Mouse (Mus musculus) CD4-positive, CD25-positive, alpha-beta regulatory T cell, adult 2 months (primary cell): ENCODE measurements around the gene Hgd.

Source experiments
- DNase-seq: peaks from one replicate; pipeline ENCODE4 v3.0.0-alpha.2; 2012; ENCODE audit warnings: low read depth, low spot score

The Hgd gene

GRCm38 (mm10) chr16:37580651-37581050 is 698 bp downstream of the Hgd start:
- DNase-seq, result no peak

GRCm38 (mm10) chr16:37581901-37582300 is 1.9 kb downstream of the Hgd start:
- no peak for DNase-seq

- no peak for DNase-seq
Measured at GRCm38 (mm10) chr16:37583306-37583705, 3.4 kb downstream of the Hgd start.

DNA sequence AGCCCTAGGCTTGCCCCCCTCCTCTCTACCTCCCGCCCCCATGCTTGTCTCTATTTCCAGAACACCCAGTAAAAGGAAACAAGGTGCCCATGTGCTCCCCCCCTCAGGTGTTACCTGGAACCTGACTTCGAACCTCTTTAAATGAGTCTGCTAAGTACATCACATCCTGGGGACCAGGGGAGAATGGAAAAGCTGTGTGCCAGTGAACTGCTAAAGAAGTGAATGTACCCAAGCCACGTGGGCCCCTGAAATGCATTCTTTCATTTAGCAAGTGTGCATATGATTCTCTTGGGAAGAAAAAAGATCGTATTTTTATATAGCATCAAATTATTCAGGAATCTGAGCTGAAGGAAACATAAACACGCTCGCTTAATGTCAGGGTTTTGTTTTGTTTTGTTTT is 3.8 kb downstream of the Hgd start:
- no peak for DNase-seq

- DNase-seq, result no peak
Measured at GRCm38 (mm10) chr16:37584218-37585035, 4.5 kb downstream of the Hgd start.

DNA sequence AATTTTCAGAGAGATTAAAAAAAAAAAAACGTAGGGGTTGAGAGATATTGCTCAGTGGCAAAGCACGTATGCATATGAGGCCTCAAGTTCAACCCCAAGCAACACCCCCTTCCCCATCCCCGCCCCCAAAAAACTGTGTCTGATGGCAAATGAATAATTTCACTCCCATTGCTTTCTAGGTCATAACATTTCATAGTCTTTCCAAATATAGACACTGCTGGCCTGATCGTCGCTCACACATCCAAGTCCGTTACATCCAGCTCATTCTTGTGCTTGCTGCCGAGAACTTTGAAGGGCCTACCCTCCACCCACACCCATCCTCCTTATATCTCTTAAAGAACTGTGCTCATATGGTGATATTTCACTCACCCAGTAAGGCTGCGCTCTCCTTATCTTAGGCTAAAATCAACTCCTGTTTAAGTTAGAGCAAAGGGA is 5.2 kb downstream of the Hgd start:
- DNase-seq, result no peak

DNA sequence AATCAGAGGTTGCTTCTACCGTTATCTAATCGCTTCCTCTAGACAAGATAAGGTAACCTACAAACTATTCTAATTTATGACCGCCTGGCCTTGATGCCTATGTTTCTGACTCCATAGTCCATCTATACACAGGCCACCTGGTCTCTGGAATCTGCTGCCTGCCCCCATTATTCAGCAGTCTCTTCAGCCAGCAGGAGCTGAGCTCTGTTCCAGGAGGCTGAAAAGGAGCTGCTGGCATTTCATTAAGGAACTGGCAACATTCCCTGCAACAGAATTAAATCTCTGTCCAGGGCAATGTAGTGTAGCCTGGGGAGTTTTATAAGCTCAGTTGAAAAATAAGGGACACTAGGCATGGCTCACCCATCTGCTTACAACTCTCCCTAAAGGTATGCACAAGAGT is 11.0 kb downstream of the Hgd start:
- no peak for DNase-seq

DNA sequence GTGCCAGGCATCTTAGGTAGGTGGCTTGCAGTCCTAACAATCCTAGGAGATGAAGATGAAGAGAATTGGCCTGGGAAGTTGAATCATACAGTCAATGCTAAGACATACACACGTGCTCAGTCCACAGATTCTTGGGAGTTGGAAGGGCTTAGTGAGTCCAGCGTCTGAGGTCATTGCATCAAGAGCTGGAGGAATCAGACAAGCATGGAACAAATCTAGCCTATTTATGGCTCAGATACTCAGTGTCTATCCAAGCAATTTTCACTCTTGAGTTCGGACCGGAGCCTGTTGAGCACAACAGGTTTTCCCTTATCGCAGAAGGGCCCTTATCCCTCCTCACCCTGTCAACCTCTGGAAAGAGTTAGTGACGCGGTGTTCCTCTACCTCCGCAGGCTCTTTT is 11.6 kb downstream of the Hgd start:
- no peak for DNase-seq

GRCm38 (mm10) chr16:37597412-37597811 is 17.5 kb downstream of the Hgd start:
- DNase-seq, result no peak

- no peak for DNase-seq
Measured at GRCm38 (mm10) chr16:37598463-37598862, 18.5 kb downstream of the Hgd start.

- DNase-seq, result no peak
Measured at GRCm38 (mm10) chr16:37599326-37599725, 19.4 kb downstream of the Hgd start.

DNA sequence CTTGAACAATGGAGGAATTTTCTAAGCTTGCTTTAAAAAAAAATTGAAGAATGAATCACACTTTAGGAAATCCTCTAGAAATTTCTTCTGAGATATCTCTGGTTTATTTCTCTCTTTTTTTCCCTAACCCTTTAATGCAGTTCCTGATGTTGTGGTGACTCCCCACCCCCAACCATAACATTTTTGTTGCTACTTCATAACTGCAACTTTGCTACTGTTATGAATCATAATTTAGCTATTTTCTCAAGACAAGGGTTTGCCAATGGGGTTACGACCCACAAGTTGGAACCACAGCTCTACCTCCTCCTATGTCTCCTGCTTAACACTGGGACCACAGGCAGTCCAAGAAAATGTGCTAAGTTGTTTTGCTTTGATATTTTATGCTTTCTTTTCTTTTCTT is 23.5 kb downstream of the Hgd start:
- DNase-seq, result no peak

- no peak for DNase-seq
Measured at GRCm38 (mm10) chr16:37604243-37604642, 24.3 kb downstream of the Hgd start.

DNA sequence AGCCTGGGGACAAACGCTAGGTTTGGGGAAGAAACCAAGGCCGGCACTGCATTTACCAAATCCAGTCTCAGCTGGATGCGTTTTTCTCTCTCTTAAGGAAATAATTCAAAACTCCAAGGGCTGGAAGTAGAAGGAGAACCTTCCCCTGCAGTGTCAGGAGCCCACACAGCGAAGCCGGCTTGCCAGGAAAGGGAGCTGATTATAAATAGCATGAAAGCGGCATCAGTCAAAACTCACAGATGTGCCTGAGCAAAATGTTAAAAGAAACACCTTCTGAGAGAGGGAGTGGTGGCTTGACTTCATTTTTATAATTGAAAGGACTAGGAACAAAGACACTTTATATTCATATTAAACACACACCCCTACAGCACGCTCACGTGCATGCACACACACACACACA is 30.4 kb downstream of the Hgd start:
- no peak for DNase-seq

GRCm38 (mm10) chr16:37611072-37611471 is 31.1 kb downstream of the Hgd start:
- DNase-seq, result no peak

GRCm38 (mm10) chr16:37612013-37612412 is 32.1 kb downstream of the Hgd start:
- DNase-seq, result no peak

DNA sequence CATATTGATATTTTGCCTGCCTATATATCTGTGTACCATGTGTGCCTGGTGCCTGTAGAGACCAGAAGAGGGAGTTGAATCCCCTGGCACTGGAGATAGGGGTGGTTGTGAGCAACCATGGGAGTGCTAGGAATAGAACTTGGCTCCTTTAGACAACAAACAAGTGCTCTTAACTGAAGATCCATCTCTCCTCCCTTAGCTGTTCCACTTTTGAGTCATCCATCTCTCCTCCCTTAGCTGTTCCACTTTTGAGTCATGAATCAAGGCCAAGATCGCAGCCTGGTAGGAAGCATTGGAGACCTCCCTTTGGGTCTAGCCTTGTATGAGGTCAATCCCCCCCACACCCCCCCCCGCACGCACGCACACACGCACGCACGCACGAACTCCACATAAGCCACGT is 34.6 kb downstream of the Hgd start:
- DNase-seq, result no peak

DNA sequence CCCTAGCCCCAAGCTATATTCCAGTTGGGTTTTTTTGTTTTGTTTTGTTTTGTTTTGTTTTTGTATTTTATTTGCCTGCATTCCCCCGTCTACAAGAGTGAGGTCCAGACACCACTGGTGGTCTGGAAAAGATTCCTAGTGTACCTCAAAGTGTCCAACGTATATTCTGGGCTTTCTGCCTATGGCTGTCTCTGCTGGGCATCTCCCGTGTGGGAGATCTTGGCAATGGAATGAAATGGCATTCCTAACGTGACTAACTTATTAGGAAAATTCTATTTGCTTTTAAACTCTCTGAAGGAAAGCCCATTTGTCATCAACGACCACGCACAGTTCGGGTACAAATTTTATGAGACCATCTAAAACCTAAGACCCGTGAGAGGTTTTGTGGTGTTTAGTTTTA is 35.5 kb downstream of the Hgd start:
- no peak for DNase-seq

GRCm38 (mm10) chr16:37616104-37616503 is 36.2 kb downstream of the Hgd start:
- DNase-seq, result no peak

GRCm38 (mm10) chr16:37617695-37618094 is 37.7 kb downstream of the Hgd start:
- DNase-seq, result no peak

DNA sequence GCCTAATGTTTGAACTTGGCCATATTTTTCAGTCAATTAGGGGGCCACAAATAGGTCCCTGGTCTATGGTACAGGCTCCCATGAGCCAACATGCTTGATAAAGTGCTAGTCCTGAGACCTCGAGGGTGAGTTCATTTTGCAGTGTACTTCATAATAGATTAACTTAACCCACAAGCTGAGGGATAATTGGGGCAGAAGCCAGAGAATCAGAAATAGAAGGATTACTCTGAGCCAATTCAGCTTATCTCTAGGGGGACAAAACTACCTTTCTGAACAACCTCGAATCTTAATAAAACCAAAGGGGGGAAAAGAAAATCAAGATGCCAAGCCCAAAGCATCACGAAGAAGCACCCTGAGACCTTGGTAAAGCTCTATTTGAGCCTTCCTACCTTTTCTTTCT is 42.5 kb downstream of the Hgd start:
- DNase-seq, result no peak

DNA sequence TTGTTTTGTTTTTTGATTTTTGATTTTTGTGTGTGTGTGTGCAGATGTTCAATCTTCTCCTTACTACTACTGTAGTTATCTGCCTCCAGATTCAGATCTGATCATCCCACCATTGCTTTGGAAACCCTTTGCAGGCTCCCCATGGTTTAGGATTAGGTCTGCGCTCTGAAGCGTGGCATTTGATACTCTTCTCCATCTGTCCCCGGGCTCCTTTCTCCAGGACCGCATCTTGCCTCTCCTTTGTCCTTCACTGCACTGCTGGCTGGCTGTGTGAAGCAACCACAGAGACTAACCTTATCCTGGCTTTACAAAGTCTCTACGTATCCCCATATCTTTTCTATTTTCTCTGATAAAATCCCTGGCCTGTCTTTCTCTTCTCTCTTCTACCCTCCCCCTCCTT is 43.0 kb downstream of the Hgd start:
- no peak for DNase-seq

DNA sequence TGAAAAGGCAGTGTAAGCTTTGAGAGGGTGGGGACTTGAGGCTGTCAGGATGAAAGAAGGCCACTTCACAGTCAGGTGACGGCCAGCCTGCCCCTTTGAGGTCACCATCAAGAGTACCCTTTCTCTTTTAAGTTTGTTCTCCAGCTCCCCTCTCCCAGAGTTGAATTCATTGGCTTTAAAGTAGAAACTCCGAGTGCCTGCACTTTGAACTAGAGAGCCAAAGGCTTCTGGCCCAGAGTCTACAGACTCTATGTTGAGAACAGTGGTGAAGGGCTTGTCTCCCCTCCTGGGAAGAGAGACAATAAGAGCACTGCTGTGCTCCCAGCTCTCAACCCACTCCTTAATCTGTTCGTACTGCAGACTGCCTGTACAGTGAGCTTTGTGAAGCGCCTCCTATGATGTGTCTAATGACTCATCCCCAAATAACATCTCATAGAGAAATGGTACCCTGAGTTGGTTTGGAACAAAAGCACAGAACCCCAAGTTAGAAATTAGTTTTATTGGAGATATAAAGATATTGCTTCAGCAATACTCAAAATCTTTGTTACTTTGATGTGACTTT is 46.5 kb downstream of the Hgd start:
- DNase-seq, result no peak

DNA sequence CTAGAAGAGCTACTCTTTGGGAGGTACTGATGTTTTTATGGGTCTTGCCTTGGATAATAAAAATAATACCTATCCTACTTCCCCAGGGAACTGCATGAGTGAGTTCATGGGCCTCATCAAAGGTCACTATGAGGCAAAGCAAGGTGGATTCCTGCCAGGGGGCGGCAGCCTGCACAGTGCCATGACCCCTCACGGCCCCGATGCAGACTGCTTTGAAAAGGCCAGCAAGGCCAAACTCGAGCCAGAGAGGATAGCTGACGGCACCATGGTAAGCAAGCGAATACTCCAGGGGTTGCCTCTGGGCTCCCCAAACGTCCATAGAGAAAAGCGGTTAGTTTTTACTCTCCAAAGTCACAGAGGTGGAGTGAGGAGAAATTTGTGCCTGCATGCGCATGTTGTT is 48.4 kb downstream of the Hgd start:
- no peak for DNase-seq
